Mouse (Mus musculus): Measurements from ENCODE around the gene Gm4131.

Gene Gm4131

DNA sequence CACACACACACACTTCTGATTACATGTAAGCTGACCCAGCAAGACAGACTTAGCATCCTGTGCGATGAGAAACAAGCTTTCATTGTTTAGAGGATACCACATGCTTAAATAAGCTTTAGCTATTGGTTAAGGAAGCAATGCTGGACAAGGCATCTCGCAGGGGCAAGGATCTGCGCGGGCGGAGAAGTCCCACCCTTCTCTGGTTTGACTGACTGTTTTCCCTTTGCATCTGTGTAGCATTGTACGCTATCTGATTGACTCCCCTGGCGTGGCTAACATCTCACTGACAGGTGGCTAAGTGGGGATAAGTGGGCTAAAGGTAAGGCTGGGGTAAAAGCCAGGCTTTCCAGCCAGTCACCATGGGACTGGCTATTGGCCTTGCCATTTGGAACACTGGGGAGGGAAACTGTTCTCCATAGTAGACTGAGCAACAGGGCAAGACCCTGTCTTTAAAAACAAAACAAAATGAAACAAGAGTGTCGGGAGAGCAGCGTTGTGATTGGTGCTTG lies 110.4 kb downstream of the Gm4131 start, which contains the start of gene Gucy1b2:
Gene Gucy1b2 (minus strand): TSS at position 51 of the 509 bp plus-strand sequence.
- no peak for DNase-seq

DNA sequence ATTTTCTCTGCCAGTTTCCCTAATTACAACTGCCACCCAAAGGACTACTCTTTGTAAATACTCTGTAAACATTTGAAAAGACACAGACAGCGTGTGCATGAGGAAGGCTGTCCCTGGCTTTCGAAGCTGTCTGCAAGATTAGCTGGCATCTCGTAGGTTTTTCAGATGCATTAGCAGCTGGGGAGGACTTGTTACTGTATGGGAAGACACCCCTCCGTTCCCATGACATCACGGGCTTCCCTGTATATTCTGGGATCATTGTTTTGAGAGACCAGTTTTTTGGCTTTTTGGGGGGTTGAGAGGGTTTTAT lies 111.2 kb downstream of the Gm4131 start:
- DNase-seq, result no peak

DNA sequence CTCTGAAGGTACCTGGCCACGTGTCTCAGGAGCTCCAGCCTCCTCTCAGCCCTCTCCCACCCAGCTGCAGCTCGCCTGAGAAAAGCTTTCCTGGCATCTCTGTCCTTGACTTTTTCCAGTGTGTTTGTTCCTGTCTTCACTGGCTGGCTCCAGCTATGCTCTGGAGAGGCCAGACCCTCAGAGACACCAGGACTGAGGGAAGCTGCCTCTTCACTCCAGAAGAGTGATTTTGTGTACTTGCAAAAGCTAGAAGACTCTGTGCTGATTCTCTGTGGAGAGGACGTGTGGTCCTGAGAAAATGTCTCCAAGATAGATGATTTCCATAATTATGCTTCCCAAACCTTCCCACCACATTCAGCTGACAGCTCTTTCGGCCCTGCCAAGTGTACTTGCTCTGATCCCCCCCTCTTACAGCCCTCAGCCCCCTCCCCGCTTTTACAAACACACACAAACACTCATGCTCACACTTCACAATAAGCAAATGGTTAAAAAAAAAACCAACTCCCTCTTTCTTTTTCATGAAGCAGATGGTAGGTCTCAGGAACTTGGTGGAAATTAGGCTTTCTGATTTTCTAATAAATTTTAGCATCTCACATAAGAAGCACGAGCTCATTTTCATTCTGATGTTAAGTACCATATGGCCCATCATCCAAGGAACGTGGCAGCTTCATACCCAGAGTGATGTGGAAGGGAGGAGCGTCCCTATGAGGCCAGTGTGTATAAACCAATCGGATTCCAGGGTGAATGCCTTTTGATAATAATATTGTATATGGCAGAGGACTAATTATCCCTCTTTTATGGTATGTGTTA lies 111.8 kb downstream of the Gm4131 start:
- DNase-seq, result no peak

DNA sequence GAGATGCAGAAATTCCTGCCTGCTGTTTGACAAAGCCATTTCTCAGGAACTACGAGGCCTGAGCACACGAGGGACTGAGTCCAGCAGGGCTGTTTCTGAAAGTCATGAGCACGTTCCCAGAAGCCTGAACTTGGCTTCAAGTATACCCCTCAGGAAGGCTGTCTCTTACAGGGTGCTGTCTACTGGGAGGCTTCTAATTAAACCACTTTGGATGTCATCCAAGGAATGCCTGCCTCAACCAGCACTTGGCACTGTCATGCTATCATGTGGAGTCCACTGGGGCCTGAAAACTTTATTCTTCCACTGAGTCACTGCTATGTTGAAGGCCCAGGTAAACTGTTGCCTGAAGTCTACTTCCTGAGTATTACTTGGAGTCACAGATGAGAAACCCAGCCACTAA lies 112.6 kb downstream of the Gm4131 start:
- DNase-seq, result no peak

DNA sequence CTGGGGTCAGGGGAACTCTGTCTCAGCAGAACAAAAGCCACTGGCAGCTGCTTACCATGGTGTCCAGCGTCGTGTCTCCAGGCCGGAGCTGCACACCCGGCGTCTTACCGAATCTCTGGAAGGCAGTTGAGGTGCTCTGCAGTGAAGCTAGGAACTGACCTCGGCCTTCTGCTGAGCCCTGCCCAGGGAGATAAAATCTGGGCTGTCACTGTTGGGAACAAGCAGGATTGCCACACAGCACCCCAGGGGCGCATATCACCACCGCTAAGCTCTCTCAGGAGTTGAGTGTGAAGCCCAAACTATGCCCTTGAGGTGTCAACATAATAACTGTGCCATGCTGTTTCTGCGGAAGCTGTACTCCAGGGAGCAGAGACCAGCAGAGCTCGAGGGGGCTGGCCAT lies 113.4 kb downstream of the Gm4131 start:
- no peak for DNase-seq

DNA sequence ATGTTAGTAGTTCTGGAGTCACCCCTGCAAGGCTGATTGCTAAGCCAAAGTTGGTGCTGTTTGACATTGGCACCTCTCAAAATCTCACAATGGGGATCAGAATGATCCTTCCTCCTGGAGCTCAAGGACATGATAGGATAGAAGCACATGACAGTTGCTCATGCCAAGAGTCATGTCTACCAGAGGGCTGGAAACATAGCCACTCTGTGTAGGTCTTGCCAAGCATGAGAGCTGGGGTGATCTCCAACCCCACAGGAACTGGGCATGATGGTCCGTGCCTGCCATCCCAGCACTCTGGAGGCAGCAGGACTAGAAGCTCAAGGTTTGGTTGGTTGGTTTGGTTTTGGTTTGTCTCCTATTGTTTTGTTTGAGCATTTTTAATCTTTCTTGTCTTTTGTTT lies 116.0 kb downstream of the Gm4131 start:
- no peak for DNase-seq

DNA sequence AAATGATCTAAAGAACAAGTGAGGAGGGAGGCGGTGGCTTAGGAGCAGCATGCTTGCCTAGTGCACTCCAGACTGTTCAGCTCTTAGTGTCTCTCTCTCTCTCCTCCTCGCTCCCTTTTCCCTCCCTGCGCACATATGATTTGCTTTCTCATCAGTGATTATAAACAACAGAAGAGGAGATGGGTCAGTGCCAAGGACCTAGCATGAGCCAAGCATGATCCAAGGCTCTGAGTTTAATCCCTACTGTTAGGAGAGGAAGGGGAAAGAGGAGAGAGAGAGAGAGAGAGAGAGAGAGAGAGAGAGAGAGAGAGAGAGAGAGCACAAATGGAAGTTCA lies 119.5 kb downstream of the Gm4131 start:
- no peak for DNase-seq

DNA sequence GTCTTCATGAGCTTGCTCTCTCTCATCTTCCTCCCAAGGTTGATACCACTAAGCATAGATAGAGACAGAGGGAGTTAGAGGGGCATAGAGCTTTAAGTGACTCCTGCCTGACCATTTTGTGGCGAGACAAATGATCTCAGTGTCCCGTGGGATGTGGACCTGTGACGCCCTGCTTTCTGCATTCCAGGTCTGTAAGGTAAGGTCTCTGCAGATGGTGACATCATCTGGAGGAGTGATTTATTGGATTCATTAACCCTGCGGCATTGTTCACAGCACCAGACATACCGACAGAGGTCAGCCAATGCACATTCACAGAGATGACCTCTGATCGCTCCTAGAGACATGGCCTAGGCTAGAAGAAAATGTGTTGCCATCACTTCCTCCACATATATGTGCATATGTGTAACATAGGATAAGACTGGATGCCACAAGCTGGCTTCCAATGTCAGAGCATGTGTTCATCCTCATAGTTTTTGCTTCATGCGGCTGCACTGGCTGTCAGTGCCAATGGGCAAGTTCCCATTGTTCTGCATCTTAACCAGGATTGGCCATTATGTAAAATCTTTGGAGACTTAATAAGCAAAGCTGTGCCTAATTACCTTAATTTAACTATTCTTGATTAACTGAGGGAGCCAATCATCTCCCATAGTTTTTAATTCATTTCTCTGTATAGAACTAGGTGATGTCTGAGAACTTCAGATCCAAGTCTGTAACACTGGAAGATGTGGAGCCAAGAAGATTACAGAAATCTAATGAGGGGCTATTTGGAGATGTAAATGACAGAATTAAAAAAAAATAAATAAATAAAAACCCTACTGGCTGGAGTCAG lies 120.1 kb downstream of the Gm4131 start:
- DNase-seq, result no peak

DNA sequence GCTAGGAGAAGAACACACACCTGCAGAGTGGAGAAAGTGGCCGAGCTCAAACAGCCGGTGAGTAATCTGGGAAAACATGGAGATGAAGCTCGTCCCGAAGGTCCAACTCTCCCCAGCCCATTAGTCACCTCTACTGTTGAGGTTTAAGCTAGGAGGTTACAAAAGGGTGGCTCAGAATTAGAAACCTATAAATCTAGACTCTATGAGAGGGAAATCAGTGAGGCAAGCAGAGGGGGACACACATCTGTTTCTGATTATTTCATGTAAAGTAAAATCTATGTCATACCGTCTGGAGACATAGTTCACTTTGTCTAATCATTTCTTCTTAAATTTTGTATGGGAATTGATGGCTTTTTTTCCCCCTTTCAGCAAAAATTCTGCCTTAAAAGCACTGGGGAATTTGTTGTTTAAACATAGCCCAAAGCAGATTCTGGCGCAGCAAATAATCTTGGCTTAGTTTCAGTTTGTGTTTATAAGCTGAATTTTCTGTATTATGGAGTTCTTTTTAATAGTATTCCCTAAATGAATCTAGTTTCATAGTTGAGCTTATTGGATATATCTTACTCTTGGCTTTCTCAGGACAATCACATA lies 122.8 kb downstream of the Gm4131 start:
- DNase-seq, result no peak

DNA sequence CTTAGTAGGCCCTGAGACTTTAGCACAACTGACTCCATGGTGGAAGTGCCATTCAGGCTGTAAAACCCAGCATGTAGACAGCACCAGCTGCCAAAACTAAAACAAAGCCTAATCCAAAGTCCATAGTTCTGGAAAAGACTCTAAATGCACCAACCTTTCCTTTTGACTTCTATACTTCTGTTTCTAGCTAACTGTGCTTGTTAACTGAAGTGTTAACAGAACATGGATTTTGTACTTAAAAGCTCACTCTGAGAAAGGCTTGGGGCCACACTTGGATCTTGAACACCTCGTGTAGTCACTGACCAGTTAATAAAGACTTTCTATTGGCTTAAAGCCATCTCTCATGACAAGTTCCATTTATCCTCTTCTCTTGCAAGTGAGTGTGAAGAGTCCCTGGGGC lies 123.8 kb downstream of the Gm4131 start:
- no peak for DNase-seq

DNA sequence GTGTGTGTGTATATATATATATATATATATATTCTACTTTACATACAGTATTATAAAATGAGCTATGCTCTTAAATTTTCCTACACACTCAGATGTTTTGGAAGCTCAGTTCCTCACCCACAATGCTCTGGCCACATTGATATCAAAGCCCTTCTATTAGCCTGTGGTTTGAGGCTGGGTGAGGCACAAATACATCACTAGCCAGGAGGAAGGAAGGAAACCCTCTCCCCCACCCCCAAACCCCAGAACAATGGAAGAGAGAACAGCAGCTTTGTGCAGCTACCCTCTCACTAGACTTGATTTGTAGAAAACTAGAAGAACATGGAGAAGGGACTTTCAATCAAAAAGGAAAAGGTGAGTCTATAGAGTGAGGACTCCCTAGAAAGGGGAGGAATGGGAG lies 126.7 kb downstream of the Gm4131 start:
- DNase-seq, result no peak

DNA sequence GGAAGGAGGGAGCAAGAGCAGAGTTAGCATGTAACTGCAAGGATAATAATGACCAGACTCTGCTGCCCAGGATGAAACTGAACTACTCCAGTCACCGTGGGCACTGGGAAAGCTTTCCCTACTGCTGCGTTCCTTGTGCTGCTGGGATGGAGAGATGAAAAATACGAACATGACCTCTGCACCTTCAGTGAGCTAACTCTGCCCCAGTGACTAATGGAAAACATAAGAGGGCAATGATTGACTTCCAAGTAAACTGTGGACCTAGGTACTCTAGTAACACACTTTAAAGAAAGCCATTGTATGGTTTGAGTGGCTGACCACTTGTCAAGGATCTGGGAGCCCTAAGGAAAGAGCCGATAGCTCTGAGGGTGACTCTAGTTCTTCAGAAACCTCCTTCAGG lies 128.5 kb downstream of the Gm4131 start:
- DNase-seq, result no peak

DNA sequence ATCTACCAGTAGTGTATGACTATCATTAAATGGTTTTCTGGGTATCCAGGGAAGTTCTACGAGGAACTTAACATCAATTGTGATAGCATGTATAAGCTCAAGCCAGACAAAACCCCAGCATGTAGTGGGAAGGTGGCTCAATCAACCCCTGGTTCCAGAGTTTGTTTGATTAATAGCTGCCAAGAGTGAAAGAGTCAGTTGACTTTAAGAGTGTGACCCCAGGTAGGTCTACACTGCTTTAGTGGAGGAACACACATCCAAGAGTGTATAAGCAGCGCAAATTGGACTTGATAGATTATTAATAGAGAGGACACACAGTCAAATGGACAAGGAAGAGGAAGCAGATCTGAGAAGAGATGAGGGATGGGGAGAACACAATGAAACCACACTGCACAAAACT lies 128.9 kb downstream of the Gm4131 start:
- DNase-seq, result no peak

DNA sequence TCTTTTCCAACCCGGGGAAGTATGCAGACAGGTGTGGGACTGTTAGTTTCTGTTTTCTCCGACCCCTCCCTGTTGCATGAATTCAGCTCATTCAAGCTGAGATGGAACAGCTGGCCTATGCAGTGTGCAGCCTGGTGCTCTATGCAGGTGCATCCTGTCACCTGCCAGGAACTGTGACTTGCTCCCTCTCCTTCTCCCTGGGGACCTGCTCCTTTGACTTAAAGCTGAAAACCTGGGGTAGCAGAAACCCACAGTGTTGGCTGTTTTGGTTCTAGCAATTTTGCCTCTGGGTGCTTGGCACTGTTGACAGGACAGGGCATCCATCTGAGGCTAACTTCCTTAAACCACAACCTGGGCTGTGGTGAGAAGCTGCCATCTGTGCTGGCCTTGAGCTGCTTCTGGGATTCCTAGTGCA lies 141.4 kb downstream of the Gm4131 start:
- no peak for DNase-seq

DNA sequence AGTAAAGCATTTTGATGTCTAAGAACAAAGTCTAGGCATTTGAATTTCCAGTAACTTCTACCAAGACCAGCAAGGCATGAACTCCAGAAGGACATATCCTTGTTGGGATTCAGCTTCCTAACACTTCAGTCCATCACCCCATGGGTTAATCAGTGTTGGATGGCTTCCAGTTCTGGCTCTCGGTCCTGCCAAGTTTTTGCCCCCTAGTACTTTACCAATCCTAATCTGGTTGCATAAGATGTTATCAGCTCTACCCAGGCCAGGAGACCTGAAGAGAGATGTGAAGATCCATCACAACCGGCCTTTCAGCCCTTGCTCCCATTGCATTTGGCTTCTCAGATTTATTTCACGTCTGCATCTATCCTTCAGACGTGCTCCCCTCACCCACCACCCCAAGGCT lies 144.5 kb downstream of the Gm4131 start:
- no peak for DNase-seq

DNA sequence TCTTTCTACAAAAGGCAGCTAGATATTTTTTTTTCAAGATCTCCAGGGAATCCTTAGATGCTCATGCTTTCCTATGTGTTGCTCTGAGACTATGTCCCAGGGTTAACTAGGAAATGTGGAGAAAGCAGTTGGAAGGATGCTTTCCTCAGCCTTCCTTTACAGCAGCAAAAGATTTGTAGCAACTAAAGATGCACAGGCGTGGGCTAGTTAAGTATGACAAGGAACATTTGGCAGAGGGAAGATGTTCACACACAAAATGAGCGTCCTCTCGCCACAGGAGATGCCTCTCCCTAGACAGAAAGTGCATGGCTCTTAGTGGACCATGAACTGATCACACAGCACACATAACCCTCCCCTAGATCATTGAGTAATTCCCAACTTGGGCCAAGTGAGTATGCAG lies 149.2 kb downstream of the Gm4131 start:
- no peak for DNase-seq

DNA sequence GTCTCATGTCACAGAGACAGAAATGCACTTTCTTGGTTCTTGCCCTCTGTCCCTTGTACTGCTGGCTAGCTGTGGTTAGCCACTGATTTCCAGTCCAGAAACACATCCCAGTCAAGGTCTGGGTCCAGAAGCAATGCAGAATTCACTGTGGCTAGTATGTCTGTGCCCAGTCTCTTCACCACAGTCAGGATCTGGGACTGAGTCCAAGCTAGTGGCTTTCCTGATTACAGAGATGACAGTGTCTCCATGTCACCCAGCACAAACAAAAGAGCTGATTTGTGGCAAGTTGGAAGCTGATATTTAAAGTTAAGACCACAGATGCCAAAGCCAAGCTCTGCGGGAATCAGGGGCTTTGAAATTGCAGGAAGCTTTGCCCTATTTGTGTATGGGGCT lies 150.0 kb downstream of the Gm4131 start:
- DNase-seq, result no peak

DNA sequence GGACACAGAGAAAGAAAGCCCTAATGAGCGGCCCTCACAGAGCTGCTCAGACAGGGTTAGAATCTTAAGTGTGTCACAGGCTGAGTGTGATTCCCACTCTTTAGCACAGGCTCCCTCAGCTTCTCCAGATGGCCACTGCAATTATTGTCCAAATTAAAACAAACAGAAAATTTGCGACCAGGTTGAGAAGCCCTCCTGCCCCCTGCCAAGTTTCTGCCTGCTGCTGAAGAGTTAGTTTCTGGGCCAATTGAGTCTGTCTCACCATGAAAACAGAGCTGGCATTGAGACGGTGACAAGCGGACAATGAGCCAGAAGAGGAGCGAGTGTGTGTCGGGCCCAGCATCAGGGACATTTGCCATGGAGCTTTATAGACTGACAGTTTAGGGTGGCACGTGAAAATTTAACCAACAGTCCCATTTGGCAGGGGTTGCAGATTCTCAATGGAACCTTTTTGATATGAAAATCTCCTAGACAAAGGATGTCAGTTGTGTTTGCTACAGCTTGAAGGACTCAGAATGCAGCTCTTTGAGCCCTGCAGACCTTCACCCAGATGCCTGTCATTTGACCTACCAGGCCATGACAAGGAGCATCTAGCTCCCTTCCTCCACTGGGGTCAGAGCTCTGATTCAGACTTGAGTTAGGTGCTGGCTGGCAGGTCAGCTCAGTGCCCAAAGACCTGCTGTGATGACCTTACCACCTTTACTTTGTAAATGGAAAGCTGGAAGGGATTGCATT lies 150.5 kb downstream of the Gm4131 start:
- no peak for DNase-seq
